Comparison of ENCODE assay signal across 13 mouse cellular contexts in the genomic region with DNA sequence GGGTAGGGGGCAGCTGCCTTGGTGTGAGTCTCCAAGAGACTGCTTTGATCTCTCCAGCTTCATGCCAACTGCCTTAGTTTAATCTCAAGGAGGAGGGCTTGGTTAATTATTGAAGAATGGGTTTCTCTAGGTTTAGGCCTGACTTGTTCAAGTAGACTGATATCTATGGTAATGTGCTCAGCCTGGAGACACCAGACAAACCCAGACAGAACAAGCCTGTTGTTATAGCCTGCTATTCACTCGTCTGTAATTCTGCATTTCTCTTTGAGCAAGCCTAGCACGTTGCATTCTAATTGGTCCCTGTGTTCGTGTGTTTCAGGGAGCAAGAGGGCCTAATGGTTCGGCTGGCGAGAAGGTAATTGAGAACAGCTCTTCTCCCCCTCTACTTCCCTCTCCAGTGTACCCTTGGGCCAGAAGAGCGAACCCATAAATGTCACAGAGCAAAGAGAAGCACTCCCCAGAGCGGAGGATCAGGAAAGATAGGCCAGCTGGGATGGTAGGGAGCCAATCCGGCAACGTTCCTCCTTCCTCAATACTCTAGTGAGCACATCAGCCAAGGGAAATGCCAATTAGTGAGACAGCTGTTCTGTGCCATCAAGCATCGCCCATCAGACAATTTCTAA.
A peak's percentile ranks its signal among the peaks of the same experiment; 100 is the strongest.
DNase-seq lines count a peak whose midpoint lies in the region; ATAC-seq and TF ChIP-seq lines count a peak whose summit lies in the region.
"Had no signal": no experiment of that assay in that cellular context is flagged by ENCODE, and none has a peak within 500 bp of the region (broad histone marks: within the 10 kb centered on the region; RNA-seq: fewer than 3 reads in every experiment).

No protein-coding gene starts in this region.

- no peaks in the 10 kb centered on the region for H3K27me3 ChIP-seq in neural tube, embryonic 12.5 days (replicated peaks)
- no peaks in the 10 kb centered on the region for H3K27me3 ChIP-seq in intestine, embryonic 16.5 days (replicated peaks; ENCODE audit: control insufficient read depth, insufficient read depth, low read length)
- H3K27me3 ChIP-seq in stomach, postnatal 0 days (ENCODE audit: control insufficient read depth, insufficient read depth, low read length), result no peaks in the 10 kb centered on the region

- no peaks in the 10 kb centered on the region for H3K9me3 ChIP-seq in neural tube, embryonic 12.5 days
- no peaks in the 10 kb centered on the region for H3K9me3 ChIP-seq in intestine, embryonic 16.5 days (ENCODE audit: control insufficient read depth, low read length)
- H3K9me3 ChIP-seq in stomach, postnatal 0 days (ENCODE audit: control insufficient read depth, low read length), result no peaks in the 10 kb centered on the region

- no peaks in the 10 kb centered on the region for H3K4me1 ChIP-seq in neural tube, embryonic 12.5 days
- no peaks in the 10 kb centered on the region for H3K4me1 ChIP-seq in intestine, embryonic 16.5 days (ENCODE audit: control insufficient read depth, insufficient read depth, low read length)
- no peaks in the 10 kb centered on the region for H3K4me1 ChIP-seq in stomach, postnatal 0 days (replicated peaks; ENCODE audit: control insufficient read depth, insufficient read depth)

- no peaks in the 10 kb centered on the region for H3K36me3 ChIP-seq in neural tube, embryonic 12.5 days
- H3K36me3 ChIP-seq in intestine, embryonic 16.5 days (ENCODE audit: control insufficient read depth, insufficient read depth, low read length), result no peaks in the 10 kb centered on the region
- no peaks in the 10 kb centered on the region; the same call in 1 of the 2 replicates for H3K36me3 ChIP-seq in stomach, postnatal 0 days (ENCODE audit: control insufficient read depth, insufficient read depth, low read length)

- TF ChIP-seq EP300 in stomach, postnatal 0 days (optimal IDR thresholded peaks at IDR 0.05), result no peak

- peak; percentile 24 for DNase-seq in kidney, adult 9 months
- DNase-seq in kidney, postnatal 25 days, result no peak
- no peak for DNase-seq in neural tube, embryonic 10.5 days (ENCODE audit: extremely low spot score, low spot score)
- DNase-seq in stomach, postnatal 0 days (ENCODE audit: low spot score), result no peak
- DNase-seq in spleen, postnatal 4 days (ENCODE audit: low spot score in 2 of 2), result no peak
- DNase-seq: cerebellum, adult 2 months; heart, adult 18-20 months; kidney, adult 18-20 months; layer of hippocampus, adult 9-11 months; thymus, postnatal 36 days had no signal

- ATAC-seq in neural tube, embryonic 12.5 days (ENCODE audit: low FRiP score, low read depth), result peak; percentile 53
- peak; percentile 80 for ATAC-seq in intestine, embryonic 16.5 days
- ATAC-seq in stomach, postnatal 0 days (ENCODE audit: low FRiP score, low TSS enrichment), result no peak

- 50% methylated on average over 10 of the region's 10 CpGs for WGBS in neural tube, embryonic 12.5 days
- WGBS in intestine, embryonic 16.5 days, result 58% methylated on average over 10 of the region's 10 CpGs
- 75% methylated on average over 10 of the region's 10 CpGs for WGBS in stomach, postnatal 0 days

- TF ChIP-seq CTCF in stomach, postnatal 0 days (IDR thresholded peaks at IDR 0.05; ENCODE audit: low read depth), result no peak

- H3K27ac ChIP-seq in neural tube, embryonic 12.5 days, result no peak overlapping the region
- H3K27ac ChIP-seq in intestine, embryonic 16.5 days (ENCODE audit: low read length), result no peak overlapping the region
- no peak overlapping the region for H3K27ac ChIP-seq in stomach, postnatal 0 days (replicated peaks)
- H3K27ac ChIP-seq: liver, embryonic 14.5 days had no signal

- no peak overlapping the region for H3K4me3 ChIP-seq in neural tube, embryonic 12.5 days
- H3K4me3 ChIP-seq in intestine, embryonic 16.5 days (ENCODE audit: low read length), result no peak overlapping the region
- no peak overlapping the region for H3K4me3 ChIP-seq in stomach, postnatal 0 days (ENCODE audit: low read depth, low read length)

- no peak overlapping the region for H3K4me2 ChIP-seq in neural tube, embryonic 12.5 days (replicated peaks)
- no peak overlapping the region for H3K4me2 ChIP-seq in intestine, embryonic 16.5 days (ENCODE audit: low read depth, low read length)
- H3K4me2 ChIP-seq in stomach, postnatal 0 days (replicated peaks; ENCODE audit: low read depth), result no peak overlapping the region

- no peak overlapping the region for H3K9ac ChIP-seq in neural tube, embryonic 12.5 days
- H3K9ac ChIP-seq in intestine, embryonic 16.5 days (ENCODE audit: low read depth, low read length), result no peak overlapping the region
- no peak overlapping the region for H3K9ac ChIP-seq in stomach, postnatal 0 days (ENCODE audit: low read length)
- H3K9ac ChIP-seq: liver, embryonic 14.5 days had no signal
